Mouse (Mus musculus): ENCODE data around the gene Pitpnc1. TPM values are rescaled to one million over a fixed set of nuclear protein-coding genes. Genes with fewer than 3 reads are reported as not detected.

Gene Pitpnc1
- polyA plus RNA-seq, 1 experiment, result 15.9 TPM

DNA sequence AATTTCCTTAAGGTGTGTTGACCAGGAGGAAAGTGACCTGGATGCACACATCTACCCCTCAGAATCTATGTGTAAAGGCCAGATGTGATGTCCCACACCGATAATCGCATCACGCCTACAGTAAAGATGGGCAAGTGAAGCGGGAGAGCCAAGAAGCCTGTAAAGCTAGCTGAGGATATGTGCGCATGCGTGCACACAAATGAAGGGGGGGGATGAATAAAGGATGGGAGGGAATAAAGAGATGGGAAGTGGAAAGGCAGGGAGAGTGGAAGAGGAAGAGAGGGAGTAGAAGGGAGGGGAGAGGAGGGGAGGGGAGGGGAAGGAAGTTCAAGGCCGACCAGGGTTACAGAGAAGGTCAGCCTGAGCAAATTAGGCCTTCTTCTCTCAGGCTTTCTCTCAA, 61.6 kb downstream of the Pitpnc1 start:
- TF ChIP-seq GATA1 (IDR thresholded peaks at IDR 0.05; ENCODE audit: low read length), result no peak

GRCm38 (mm10) chr11:107407698-107408097, 62.8 kb downstream of the Pitpnc1 start:
- TF ChIP-seq GATA1 (IDR thresholded peaks at IDR 0.05; ENCODE audit: low read length), result peak; percentile 59

DNA sequence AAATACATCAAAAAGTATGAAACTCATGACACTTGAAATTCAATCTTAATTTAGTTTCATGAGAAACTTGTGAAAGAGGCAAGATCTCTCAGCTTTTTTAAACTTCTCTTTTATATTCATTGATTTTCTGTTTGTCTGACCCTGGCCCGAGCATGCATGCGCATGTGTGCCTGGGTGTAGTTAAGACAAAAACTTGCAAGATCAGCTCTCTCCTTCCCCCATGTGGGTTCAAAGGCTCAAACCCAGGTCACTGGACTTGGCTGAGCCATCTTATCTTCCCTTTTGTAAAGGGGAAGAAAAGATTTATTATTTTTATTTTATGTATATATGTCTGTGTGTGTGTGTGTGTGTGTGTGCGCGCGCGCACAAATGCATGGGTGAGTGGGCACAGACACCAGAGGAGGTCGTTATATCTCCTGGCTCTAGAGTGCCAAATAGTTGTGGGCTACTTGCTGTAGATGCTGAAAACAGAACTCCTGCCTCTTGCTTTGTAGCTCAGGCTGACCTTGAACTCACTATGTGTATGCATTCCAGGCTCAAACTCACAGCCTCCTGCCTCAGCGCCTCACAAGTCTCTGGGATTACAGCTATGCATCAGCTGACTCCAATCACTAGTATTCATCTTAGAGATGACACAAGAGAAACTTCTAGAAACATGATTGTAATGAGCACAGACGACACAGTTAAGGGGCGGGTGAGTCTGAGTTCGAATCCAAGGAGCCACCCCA, 64.7 kb downstream of the Pitpnc1 start:
- TF ChIP-seq GATA1 (IDR thresholded peaks at IDR 0.05; ENCODE audit: low read length), result no peak

DNA sequence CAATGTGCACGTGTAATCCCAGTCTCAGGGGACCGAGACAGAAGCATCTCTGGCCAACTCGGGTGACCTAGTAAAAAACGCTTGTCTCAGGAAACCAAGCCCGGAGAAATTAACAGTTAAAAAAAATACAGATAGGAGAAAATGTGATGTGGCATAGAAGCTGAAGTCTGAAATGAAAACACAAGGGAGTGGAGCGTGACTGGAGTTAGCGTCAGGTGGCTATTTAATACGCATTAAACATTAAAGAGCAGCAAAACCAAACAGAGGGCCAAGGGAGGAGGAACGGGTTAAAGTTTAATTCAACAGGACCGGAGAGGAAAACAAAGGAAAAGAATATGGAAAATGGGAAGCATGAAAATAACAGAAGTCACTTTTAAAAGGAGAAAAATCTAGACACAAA, 67.2 kb downstream of the Pitpnc1 start:
- TF ChIP-seq GATA1 (IDR thresholded peaks at IDR 0.05; ENCODE audit: low read length), result no peak

DNA sequence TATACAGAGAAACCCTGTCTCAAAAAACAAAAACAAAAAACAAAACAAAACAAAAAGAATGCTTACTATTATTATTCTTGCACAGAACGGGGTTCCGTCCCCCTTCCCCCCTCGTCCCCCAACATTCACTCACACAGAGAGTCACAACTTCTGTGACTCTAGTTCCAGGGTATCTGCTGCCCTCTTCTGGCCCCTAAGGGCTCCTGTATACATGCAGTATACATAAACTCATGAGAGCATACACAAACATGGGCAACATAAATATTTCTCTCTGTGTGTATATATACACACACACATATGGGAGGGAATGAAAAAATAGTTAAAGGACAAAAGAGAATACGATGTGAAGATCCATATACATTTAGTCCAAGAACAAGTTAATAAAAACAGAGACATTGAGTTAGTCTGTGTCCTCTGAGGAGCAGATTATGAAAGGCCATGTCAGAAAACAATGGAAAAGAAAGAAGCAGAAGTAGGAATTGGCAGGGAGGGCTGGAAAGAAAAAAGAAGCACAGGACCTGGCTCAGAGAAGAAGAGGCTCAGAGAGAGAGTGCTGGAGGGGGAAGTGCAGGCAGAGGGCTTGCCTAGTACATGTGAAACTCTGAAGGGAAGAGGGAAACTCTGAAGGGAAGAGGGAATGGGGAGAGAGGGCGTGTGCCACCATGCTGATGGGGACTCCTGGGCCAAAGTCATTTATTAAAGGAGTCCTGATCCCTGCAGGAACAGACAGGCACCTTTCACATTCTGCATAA, 68.5 kb downstream of the Pitpnc1 start:
- TF ChIP-seq GATA1 (IDR thresholded peaks at IDR 0.05; ENCODE audit: low read length), result no peak

DNA sequence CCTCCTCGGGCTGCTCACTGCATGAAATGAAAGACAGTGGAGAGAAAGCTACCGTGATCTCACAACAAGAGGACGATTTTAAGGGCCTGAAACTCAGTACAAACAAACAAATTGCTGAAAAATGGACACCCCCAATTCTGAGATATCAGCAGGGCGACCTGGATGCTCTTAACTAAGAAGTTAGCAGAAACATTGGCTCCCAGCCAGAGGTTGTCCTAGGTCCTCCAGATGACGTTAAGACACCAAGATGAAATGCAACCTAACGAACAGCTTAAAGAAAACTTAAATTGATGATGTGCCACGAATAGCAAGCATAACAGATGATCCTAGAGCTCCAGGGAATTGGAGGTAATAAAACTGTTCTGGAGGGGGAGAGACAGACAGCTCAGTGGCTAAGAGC, 69.7 kb downstream of the Pitpnc1 start:
- no peak for TF ChIP-seq GATA1 (IDR thresholded peaks at IDR 0.05; ENCODE audit: low read length)

GRCm38 (mm10) chr11:107400005-107400404, 70.5 kb downstream of the Pitpnc1 start:
- TF ChIP-seq GATA1 (IDR thresholded peaks at IDR 0.05; ENCODE audit: low read length), result no peak

DNA sequence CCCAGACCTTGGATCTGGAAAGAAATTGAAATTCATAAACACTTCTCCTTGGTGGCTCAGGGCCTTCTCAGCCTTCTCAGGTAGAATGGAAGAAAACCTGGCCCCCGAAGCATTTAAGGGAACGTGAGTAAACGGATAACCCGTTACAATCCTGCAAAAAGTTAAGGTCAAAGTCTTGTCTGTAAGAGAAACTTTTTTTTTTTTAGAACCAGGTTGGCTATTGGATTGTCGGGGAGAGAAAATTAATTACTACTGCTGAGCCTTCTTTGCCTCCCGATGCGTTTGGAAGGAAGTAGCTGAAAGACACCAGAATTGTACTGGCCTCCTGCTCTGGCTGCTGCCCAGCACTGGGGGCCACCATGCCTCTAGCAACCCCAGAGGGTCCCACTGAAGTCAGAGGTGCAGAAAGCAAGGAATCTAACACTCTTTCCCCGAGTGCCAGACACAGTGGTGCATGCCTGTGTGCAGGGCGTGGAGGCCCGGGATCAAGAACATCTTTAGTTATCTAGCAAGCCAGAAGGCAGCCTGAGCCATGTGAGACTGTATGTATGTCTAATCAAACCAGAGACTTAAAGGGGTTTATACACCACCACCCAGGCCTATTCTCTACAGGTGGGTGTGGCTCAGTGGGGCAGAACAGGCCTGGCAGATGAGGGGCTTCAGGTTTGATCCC, 73.0 kb downstream of the Pitpnc1 start:
- peak; percentile 32 for TF ChIP-seq GATA1 (IDR thresholded peaks at IDR 0.05; ENCODE audit: low read length)

GRCm38 (mm10) chr11:107394245-107394644, 76.3 kb downstream of the Pitpnc1 start:
- no peak for TF ChIP-seq GATA1 (IDR thresholded peaks at IDR 0.05; ENCODE audit: low read length)

DNA sequence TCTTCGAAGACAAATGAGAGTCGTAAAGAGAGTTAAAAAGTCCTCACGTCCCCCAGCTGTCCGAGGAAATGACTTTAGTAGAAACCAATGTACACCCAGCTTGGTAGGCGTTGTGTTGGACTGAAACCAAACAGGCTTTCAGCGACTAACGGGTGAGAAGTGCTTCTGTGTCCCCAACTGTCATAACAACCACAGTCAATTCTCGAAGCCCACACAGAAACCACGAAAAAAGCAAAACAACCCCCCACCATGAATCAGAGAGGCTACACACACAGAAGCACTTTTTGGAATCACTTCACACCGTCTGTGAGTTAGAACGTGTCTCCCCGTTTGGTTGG, 76.7 kb downstream of the Pitpnc1 start:
- TF ChIP-seq GATA1 (IDR thresholded peaks at IDR 0.05; ENCODE audit: low read length), result no peak

GRCm38 (mm10) chr11:107393154-107393827, 77.2 kb downstream of the Pitpnc1 start:
- no peak for TF ChIP-seq GATA1 (IDR thresholded peaks at IDR 0.05; ENCODE audit: low read length)

DNA sequence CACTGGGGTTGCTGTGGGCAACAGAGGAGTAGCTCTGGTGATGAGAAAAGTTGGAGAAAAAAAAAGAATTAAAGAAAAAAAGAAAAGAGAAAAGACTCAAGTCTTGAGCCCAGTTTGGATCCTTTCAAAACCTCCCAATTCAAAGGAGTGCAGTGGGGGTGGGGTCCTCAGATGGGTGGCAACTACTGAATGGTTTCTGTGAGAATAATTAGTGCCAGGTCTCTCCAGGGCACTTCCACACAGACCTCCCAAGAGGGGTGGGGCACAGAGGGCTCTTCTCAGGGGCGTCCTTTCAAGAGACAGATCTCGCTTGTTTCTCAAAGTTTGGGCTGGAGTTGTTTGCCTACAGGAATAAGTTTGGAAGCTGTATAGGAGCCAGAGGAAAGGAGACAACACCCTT, 80.0 kb downstream of the Pitpnc1 start:
- TF ChIP-seq GATA1 (IDR thresholded peaks at IDR 0.05; ENCODE audit: low read length), result no peak

DNA sequence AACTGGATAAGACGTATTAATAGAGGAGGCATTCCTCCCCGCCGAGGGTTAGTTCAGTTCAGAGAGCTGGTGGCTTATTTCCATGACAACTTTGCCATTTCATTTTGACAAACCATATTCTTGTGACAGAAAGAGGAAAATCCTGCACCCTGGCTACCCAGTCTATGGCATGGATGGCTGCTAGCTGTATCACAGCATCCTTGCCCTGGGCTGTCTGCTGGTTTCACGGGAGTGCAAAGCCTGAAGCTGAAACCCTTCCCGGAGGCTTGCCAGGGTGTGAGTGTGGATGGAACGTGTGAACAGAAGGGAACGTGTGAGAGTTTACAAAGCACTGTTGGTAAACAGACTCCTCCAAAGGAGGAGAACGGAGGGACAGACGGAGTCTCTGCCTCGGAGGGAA, 80.5 kb downstream of the Pitpnc1 start:
- no peak for TF ChIP-seq GATA1 (IDR thresholded peaks at IDR 0.05; ENCODE audit: low read length)

DNA sequence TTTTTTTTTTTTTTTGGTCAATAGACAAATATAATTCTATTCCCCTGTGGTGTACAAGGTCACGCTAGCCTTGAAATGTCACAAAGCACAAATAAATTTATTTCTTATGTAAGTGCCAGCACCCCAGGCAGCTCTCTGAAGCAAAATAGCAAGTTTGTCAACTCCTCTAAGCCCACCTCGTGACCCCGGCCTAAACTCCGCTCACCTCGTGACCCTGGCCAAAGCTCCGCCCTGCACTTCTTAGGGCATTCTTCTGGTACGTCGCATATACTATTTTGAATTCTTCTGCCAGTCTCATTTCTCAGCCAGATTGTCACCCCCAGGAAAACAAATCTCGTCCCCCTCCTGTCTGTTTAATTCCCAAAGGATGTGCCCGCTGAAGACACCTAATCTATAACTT, 84.0 kb downstream of the Pitpnc1 start:
- no peak for TF ChIP-seq GATA1 (IDR thresholded peaks at IDR 0.05; ENCODE audit: low read length)

GRCm38 (mm10) chr11:107385306-107385705, 85.2 kb downstream of the Pitpnc1 start:
- no peak for TF ChIP-seq GATA1 (IDR thresholded peaks at IDR 0.05; ENCODE audit: low read length)

DNA sequence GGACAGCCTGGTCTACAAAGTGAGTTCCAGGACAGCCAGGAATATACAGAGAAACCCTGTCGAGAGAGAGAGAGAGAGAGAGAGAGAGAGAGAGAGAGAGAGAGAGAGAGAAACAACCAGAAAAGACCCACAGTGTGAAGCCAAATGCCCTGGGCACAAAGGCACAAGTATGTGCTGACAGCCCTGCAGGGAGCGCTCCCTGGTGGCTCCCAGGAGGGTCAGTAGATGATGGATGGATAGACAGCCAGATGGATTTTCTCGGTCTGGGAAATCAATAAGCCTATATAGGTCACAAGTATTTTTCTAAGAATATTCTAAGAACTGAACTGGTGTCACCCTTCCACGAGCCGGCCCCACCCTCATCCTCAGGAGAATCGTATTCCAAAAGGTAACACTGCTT, 86.5 kb downstream of the Pitpnc1 start:
- no peak for TF ChIP-seq GATA1 (IDR thresholded peaks at IDR 0.05; ENCODE audit: low read length)

All from G1E-ER4 (cell line).